Mouse (Mus musculus) liver, embryonic 11.5 days (tissue): Measurements from ENCODE around the gene Slc22a17. TPM values are rescaled to one million over a fixed set of nuclear protein-coding genes. Genes with fewer than 3 reads are reported as not detected.
"Not testable (repeated sequence)": the region's sequence is repeated elsewhere in the genome, so short reads cannot be mapped to it uniquely, and the experiment has no call there.

Experiments used
- ATAC-seq: fragments of 200-750 bp; cut with Nextera tagmentation; replicated peaks from 2 replicates; pipeline ENCODE4 v1.8.0; 2017; ENCODE audit warnings: moderate number of reproducible peaks, mild to moderate bottlenecking, moderate TSS enrichment, moderate library complexity; ENCODE audit not compliant: low FRiP score
- DNase-seq: peaks from one replicate; pipeline ENCODE4 v3.0.0-alpha.2; 2017; ENCODE audit warnings: low spot score
- H3K27ac ChIP-seq: fragments of 300-500 bp; sonication (generic); 2 replicates; pipeline ENCODE4 v1.5.1; 2014; ENCODE audit warnings: mild to moderate bottlenecking, low read depth, low read length, control low read depth
- H3K27me3 ChIP-seq: fragments of 300-500 bp; sonication (generic); replicated peaks from 2 replicates; pipeline ENCODE4 v1.6.1; 2014; ENCODE audit warnings: low read length, mixed read lengths; ENCODE audit not compliant: control insufficient read depth, insufficient read depth
- H3K36me3 ChIP-seq: fragments of 300-500 bp; sonication (generic); 2 replicates; pipeline ENCODE4 v1.6.1; 2014; ENCODE audit warnings: mild to moderate bottlenecking, low read length, moderate library complexity, mixed read lengths; ENCODE audit not compliant: control insufficient read depth, insufficient read depth
- H3K4me1 ChIP-seq: fragments of 300-500 bp; sonication (generic); replicated peaks from 2 replicates; pipeline ENCODE4 v1.6.1; 2014; ENCODE audit warnings: low read length, mixed read lengths; ENCODE audit not compliant: control insufficient read depth, insufficient read depth
- H3K4me2 ChIP-seq: fragments of 300-500 bp; sonication (generic); 2 replicates; pipeline ENCODE4 v1.6.1; 2014; ENCODE audit warnings: mild to moderate bottlenecking, control low read depth, moderate library complexity
- H3K4me3 ChIP-seq: fragments of 300-500 bp; sonication (generic); 2 replicates; pipeline ENCODE4 v1.5.1; 2014; ENCODE audit warnings: low read depth, low read length, control low read depth
- H3K9ac ChIP-seq: fragments of 300-500 bp; sonication (generic); 2 replicates; pipeline ENCODE4 v1.6.1; 2014; ENCODE audit warnings: low read depth, low read length, control low read depth
- H3K9me3 ChIP-seq: fragments of 300-500 bp; sonication (generic); 2 replicates; pipeline ENCODE4 v1.6.1; 2016; ENCODE audit warnings: low read length, inconsistent platforms, mixed read lengths; ENCODE audit not compliant: control insufficient read depth
- WGBS: fragments of 180-500 bp; shearing (Covaris S2); extraction: QIAGEN DNeasy Blood & Tissue Kit; methylation state at CpG from one replicate; pipeline ENCODE4 v1.1.7; 2014; 5-methylcytosine and 5-hydroxymethylcytosine counted together
- polyA plus RNA-seq: library from polyadenylated mRNA; unstranded; fragments of >200 nt; fragmentation: Nextera tagmentation; extraction: Ambion mirVana; gene quantifications from 2 replicates; pipeline ENCODE4 v1.2.1, GENCODE M21; 2014

The Slc22a17 gene
- polyA plus RNA-seq, 1 experiment from 2014 or later, result 14.0 TPM

GRCm38 (mm10) chr14:54954474-54954873 lies 41.5 kb upstream of the Slc22a17 start:
- Histone ChIP-seq H3K27ac (no peak overlapping the region), H3K9ac (no peak overlapping the region), H3K36me3 (no peaks in the 10 kb centered on the region), H3K27me3 (peaks cover 9% of the 10 kb centered on the region; the same call in 1 of the 2 replicates), H3K4me3 (no peak overlapping the region), H3K4me2 (no peak overlapping the region), H3K9me3 (no peaks in the 10 kb centered on the region), H3K4me1 (no peaks in the 10 kb centered on the region)
- no peak for ATAC-seq
- DNase-seq, result no peak
- WGBS, result 71% methylated on average over 3 of the region's 3 CpGs

- H3K27me3 ChIP-seq, result peaks cover 9% of the 10 kb centered on the region; the same call in 1 of the 2 replicates
- no peaks in the 10 kb centered on the region for H3K36me3 ChIP-seq
- no peak overlapping the region for H3K9ac ChIP-seq
- DNase-seq (no peak), ATAC-seq (no peak)
- WGBS, result 86% methylated on average over 8 of the region's 8 CpGs
- H3K9me3 ChIP-seq, result no peaks in the 10 kb centered on the region
- H3K4me2 ChIP-seq, result no peak overlapping the region
- H3K4me1 ChIP-seq, result no peaks in the 10 kb centered on the region
- no peak overlapping the region for H3K4me3 ChIP-seq
- no peak overlapping the region for H3K27ac ChIP-seq
Observed at GRCm38 (mm10) chr14:54953664-54954206, 40.8 kb upstream of the Slc22a17 start.

- H3K4me3 ChIP-seq, result no peak overlapping the region
- ATAC-seq (no peak), DNase-seq (no peak)
- no peaks in the 10 kb centered on the region for H3K36me3 ChIP-seq
- H3K4me2 ChIP-seq, result no peak overlapping the region
- 82% methylated on average over 6 of the region's 6 CpGs for WGBS
- H3K27ac ChIP-seq, result no peak overlapping the region
- H3K27me3 ChIP-seq, result peaks cover 9% of the 10 kb centered on the region; the same call in 1 of the 2 replicates
- no peak overlapping the region for H3K9ac ChIP-seq
- no peaks in the 10 kb centered on the region for H3K9me3 ChIP-seq
- no peaks in the 10 kb centered on the region for H3K4me1 ChIP-seq
Observed at GRCm38 (mm10) chr14:54951587-54951986, 38.7 kb upstream of the Slc22a17 start.

GRCm38 (mm10) chr14:54950493-54950892 lies 37.6 kb upstream of the Slc22a17 start:
- H3K9ac ChIP-seq, result no peak overlapping the region
- no peak overlapping the region for H3K27ac ChIP-seq

GRCm38 (mm10) chr14:54948781-54949180 lies 35.8 kb upstream of the Slc22a17 start:
- no peak for ATAC-seq
- Histone ChIP-seq H3K9ac (no peak overlapping the region), H3K9me3 (no peaks in the 10 kb centered on the region), H3K4me2 (no peak overlapping the region), H3K4me3 (no peak overlapping the region), H3K27ac (no peak overlapping the region), H3K27me3 (peaks cover 9% of the 10 kb centered on the region; the same call in 1 of the 2 replicates), H3K36me3 (no peaks in the 10 kb centered on the region), H3K4me1 (no peaks in the 10 kb centered on the region)
- WGBS, result 80% methylated on average over 9 of the region's 9 CpGs
- DNase-seq, result no peak

More at GRCm38 (mm10) chr14:54950493-54950892, 37.6 kb upstream of the Slc22a17 start:
- Histone ChIP-seq H3K4me1 (no peaks in the 10 kb centered on the region), H3K4me3 (no peak overlapping the region), H3K4me2 (no peak overlapping the region), H3K27me3 (peaks cover 9% of the 10 kb centered on the region; the same call in 1 of the 2 replicates), H3K36me3 (no peaks in the 10 kb centered on the region), H3K9me3 (no peaks in the 10 kb centered on the region)
- DNase-seq, result no peak
- WGBS, result 52% methylated on average over 12 of the region's 12 CpGs
- ATAC-seq, result no peak

- ATAC-seq, H3K36me3 ChIP-seq, H3K27ac ChIP-seq, DNase-seq, H3K4me3 ChIP-seq, H3K4me2 ChIP-seq, H3K27me3 ChIP-seq, H3K9me3 ChIP-seq, H3K9ac ChIP-seq, H3K4me1 ChIP-seq: not testable (repeated sequence)
- 85% methylated on average over 6 of the region's 11 CpGs for WGBS
Observed at GRCm38 (mm10) chr14:54947008-54947407, 34.1 kb upstream of the Slc22a17 start.

GRCm38 (mm10) chr14:54945975-54946704 lies 33.2 kb upstream of the Slc22a17 start:
- 74% methylated on average over 19 of the region's 19 CpGs for WGBS
- ATAC-seq (no peak), DNase-seq (no peak)
- Histone ChIP-seq H3K4me3 (no peak overlapping the region), H3K4me1 (no peaks in the 10 kb centered on the region), H3K9ac (no peak overlapping the region), H3K4me2 (no peak overlapping the region), H3K27me3 (0 out of 2 replicates have a peak, but pooled peaks cover 6% of the 10 kb centered on the region), H3K27ac (no peak overlapping the region), H3K9me3 (no peaks in the 10 kb centered on the region), H3K36me3 (no peaks in the 10 kb centered on the region)

GRCm38 (mm10) chr14:54944939-54945338 lies 32.0 kb upstream of the Slc22a17 start:
- no peaks in the 10 kb centered on the region for H3K9me3 ChIP-seq
- 54% methylated on average over 2 of the region's 2 CpGs for WGBS
- no peaks in the 10 kb centered on the region for H3K4me1 ChIP-seq
- H3K4me3 ChIP-seq, result no peak overlapping the region
- ATAC-seq (no peak), DNase-seq (no peak)
- H3K36me3 ChIP-seq, result no peaks in the 10 kb centered on the region
- 0 out of 2 replicates have a peak, but pooled peaks cover 2% of the 10 kb centered on the region for H3K27me3 ChIP-seq
- H3K9ac ChIP-seq, result no peak overlapping the region
- H3K4me2 ChIP-seq, result no peak overlapping the region
- H3K27ac ChIP-seq, result no peak overlapping the region

GRCm38 (mm10) chr14:54943971-54944370 lies 31.0 kb upstream of the Slc22a17 start:
- Histone ChIP-seq H3K27ac (no peak overlapping the region), H3K4me1 (no peaks in the 10 kb centered on the region), H3K4me3 (no peak overlapping the region), H3K4me2 (no peak overlapping the region), H3K27me3 (no peaks in the 10 kb centered on the region), H3K36me3 (no peaks in the 10 kb centered on the region), H3K9me3 (no peaks in the 10 kb centered on the region), H3K9ac (no peak overlapping the region)
- ATAC-seq (no peak), DNase-seq (no peak)
- WGBS, result 88% methylated on average over 7 of the region's 7 CpGs
